Mouse (Mus musculus): ENCODE measurements around the gene Ssr1. TPM values are rescaled to one million over a fixed set of nuclear protein-coding genes. Genes with fewer than 3 reads are reported as not detected.

Ssr1 gene
- polyA plus RNA-seq, 1 experiment, result 10.5 TPM

DNA sequence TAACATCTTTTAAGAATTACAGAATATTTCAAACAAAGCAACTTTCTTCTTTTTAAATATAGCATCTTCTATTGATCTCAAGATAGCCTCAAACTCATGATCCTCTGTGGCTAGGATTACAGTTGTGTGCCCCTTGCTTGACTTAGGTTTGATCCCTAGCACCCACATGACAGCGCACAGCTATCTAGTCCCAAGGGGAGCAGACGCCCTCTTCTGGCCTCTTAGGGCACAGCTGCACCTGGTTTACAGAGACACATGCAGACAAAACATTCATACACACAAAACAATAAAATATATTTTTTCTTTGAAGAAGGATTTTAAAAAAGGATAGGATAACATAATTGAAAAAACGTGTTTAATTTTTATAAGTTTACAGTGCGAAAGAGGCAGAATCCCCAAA is 31.9 kb upstream of the Ssr1 start:
- WGBS, result 49% methylated on average over 4 of the region's 4 CpGs
- TF ChIP-seq CTCF (conservative IDR thresholded peaks at IDR 0.05; ENCODE audit: insufficient read depth, insufficient read length, low read depth, low read length) (peak; percentile 31; the same call in 1 of the 2 replicates), POLR2A (IDR thresholded peaks at IDR 0.05; ENCODE audit: low read depth, low read length) (no peak)
- no peak overlapping the region for H3K4me3 ChIP-seq (ENCODE audit: insufficient read depth, low read depth, low read length)
- H3K27ac ChIP-seq (ENCODE audit: insufficient read depth, low read depth, low read length), result no peak overlapping the region
- no peaks in the 10 kb centered on the region for H3K36me3 ChIP-seq (ENCODE audit: control insufficient read depth, insufficient read depth, low read length)
- DNase-seq, result peak; percentile 14
- H3K27me3 ChIP-seq (replicated peaks; ENCODE audit: control insufficient read depth, insufficient read depth, low read length), result no peaks in the 10 kb centered on the region
- H3K4me1 ChIP-seq (ENCODE audit: control insufficient read depth, insufficient read depth, low read length), result no peaks in the 10 kb centered on the region

DNA sequence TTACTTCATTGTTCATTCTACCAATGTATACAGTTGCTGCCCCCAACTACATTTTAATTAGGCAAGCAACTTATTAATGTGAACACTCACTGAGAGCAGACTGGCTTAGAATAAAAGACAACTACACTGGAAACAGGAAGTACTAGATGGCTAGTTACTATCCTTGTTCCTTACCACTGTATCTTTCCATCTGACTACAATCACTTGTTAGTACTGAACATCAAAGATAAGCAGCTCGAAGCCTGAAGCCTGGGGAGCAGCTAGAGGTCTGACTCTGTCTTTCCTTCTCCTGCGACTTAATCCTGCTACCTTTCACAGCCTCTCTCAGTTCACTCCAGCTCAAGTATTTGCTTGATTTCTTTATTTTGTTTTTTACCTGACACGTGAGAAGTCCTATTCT is 24.8 kb upstream of the Ssr1 start:
- Histone ChIP-seq H3K27ac (ENCODE audit: insufficient read depth, low read depth, low read length) (no peak overlapping the region), H3K36me3 (ENCODE audit: control insufficient read depth, insufficient read depth, low read length) (no peaks in the 10 kb centered on the region), H3K27me3 (replicated peaks; ENCODE audit: control insufficient read depth, insufficient read depth, low read length) (no peaks in the 10 kb centered on the region), H3K4me3 (ENCODE audit: insufficient read depth, low read depth, low read length) (no peak overlapping the region), H3K4me1 (ENCODE audit: control insufficient read depth, insufficient read depth, low read length) (no peaks in the 10 kb centered on the region)
- 72% methylated on average over 3 of the region's 3 CpGs for WGBS
- TF ChIP-seq CTCF (conservative IDR thresholded peaks at IDR 0.05; ENCODE audit: insufficient read depth, insufficient read length, low read depth, low read length) (no peak), POLR2A (IDR thresholded peaks at IDR 0.05; ENCODE audit: low read depth, low read length) (no peak)
- no peak for DNase-seq

DNA sequence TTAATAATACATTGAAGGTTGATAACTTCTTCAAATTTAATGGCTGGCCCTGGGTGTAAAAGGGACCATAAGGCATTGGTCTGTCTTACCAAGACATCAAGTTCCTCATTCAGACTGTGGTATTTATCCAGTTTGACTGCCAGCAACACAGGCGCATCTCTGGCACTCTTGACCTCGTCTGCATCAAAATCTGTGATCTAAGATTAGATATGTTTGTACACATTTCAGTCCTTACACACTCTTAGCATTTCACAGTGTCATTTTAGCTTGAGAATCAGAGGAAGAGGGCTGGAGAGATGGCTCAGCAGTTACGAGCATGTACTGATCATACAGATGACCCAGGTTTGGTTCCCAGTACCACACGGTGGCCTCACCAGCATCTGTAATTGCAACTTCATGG is 21.6 kb upstream of the Ssr1 start:
- WGBS, result 93% methylated on average over 4 of the region's 4 CpGs
- no peaks in the 10 kb centered on the region for H3K4me1 ChIP-seq (ENCODE audit: control insufficient read depth, insufficient read depth, low read length)
- no peak overlapping the region for H3K27ac ChIP-seq (ENCODE audit: insufficient read depth, low read depth, low read length)
- DNase-seq, result no peak
- H3K36me3 ChIP-seq (ENCODE audit: control insufficient read depth, insufficient read depth, low read length), result no peaks in the 10 kb centered on the region
- H3K4me3 ChIP-seq (ENCODE audit: insufficient read depth, low read depth, low read length), result no peak overlapping the region
- no peak for TF ChIP-seq POLR2A (IDR thresholded peaks at IDR 0.05; ENCODE audit: low read depth, low read length)
- TF ChIP-seq CTCF (conservative IDR thresholded peaks at IDR 0.05; ENCODE audit: insufficient read depth, insufficient read length, low read depth, low read length), result no peak
- no peaks in the 10 kb centered on the region for H3K27me3 ChIP-seq (replicated peaks; ENCODE audit: control insufficient read depth, insufficient read depth, low read length)

DNA sequence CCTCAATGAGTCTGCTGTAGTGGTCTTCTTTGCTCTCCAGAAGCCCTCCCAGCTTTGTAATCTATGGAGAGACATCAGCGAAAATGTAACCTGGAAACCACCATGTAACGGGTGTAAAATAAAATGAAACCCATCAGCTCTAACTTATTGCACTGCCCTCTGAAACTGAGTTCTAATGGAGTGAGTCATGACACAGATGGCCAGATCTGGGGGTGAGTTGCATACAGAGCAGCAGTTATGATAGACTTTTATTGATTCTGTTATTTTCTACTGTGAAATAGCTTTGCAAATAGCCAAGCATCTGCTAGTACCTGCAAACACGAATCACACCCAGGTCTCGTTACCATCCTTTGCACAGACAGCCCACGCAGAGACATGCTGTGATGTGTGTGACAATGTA is 18.4 kb upstream of the Ssr1 start:
- no peak for DNase-seq
- 84% methylated on average over 5 of the region's 5 CpGs for WGBS
- Histone ChIP-seq H3K27me3 (replicated peaks; ENCODE audit: control insufficient read depth, insufficient read depth, low read length) (no peaks in the 10 kb centered on the region), H3K36me3 (ENCODE audit: control insufficient read depth, insufficient read depth, low read length) (no peaks in the 10 kb centered on the region), H3K4me3 (ENCODE audit: insufficient read depth, low read depth, low read length) (no peak overlapping the region), H3K27ac (ENCODE audit: insufficient read depth, low read depth, low read length) (no peak overlapping the region), H3K4me1 (ENCODE audit: control insufficient read depth, insufficient read depth, low read length) (no peaks in the 10 kb centered on the region)
- TF ChIP-seq CTCF (conservative IDR thresholded peaks at IDR 0.05; ENCODE audit: insufficient read depth, insufficient read length, low read depth, low read length) (no peak), POLR2A (IDR thresholded peaks at IDR 0.05; ENCODE audit: low read depth, low read length) (no peak)

DNA sequence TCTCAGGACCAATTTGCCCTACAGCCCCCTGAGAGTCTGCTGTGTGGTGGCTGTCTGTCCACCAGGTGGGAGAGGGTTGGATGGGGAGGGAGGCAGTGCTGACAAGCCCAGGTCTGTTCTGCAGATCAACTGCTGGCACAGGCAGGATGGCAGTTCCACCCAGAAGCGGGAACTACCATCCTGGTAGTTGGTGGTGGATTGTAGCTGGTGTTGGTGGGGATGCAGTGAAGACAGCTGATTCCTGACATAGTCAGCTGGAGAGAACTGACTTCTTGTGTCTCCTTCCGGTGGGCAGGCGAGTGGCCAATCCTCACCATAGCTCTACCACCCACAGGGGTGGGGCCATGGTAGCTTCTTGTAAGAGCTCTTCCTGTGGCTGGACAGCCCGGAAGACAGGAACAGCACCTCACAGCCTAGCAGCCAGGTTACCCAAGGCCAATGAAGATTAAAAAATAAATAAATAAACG is 16.5 kb upstream of the Ssr1 start:
- no peak for TF ChIP-seq CTCF (conservative IDR thresholded peaks at IDR 0.05; ENCODE audit: insufficient read depth, insufficient read length, low read depth, low read length)
- TF ChIP-seq POLR2A (IDR thresholded peaks at IDR 0.05; ENCODE audit: low read depth, low read length), result no peak
- H3K4me1 ChIP-seq (ENCODE audit: control insufficient read depth, insufficient read depth, low read length), result no peaks in the 10 kb centered on the region
- H3K36me3 ChIP-seq (ENCODE audit: control insufficient read depth, insufficient read depth, low read length), result no peaks in the 10 kb centered on the region
- 84% methylated on average over 5 of the region's 5 CpGs for WGBS
- no peak overlapping the region for H3K27ac ChIP-seq (ENCODE audit: insufficient read depth, low read depth, low read length)
- DNase-seq, result no peak
- no peaks in the 10 kb centered on the region for H3K27me3 ChIP-seq (replicated peaks; ENCODE audit: control insufficient read depth, insufficient read depth, low read length)
- no peak overlapping the region for H3K4me3 ChIP-seq (ENCODE audit: insufficient read depth, low read depth, low read length)

DNA sequence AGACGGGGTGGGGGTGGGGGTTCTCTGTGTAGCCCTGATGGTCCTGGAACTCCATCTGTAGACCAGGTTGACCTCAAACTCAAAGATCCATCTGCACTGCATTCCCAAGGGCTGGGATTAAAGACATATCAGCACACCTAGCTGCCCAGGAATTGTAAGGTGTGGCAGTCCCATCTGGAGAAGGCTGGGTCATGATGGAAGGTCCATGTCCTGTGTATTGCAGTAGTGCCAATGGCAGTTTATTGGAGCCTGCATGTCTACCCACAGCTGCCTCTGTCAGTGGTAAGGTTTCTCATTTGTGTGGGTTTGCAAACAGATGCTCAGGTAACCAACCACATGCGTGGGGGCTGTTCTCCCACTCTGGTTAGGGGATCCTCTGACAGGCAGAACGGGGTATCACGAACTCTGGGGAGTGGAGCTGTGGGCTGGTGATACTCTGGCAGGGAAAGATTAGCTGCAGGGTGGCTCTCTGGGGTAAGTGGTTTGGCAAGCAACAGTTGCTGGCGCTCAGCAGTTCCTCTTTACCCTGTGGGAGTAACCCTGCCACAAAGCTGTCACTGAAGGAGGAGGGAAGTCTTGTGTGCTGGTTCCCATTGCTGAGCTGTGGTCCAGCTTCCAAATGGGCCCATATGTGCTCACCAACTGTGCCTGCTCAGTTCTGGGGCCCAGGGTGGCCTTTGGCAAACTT is 15.8 kb upstream of the Ssr1 start:
- TF ChIP-seq POLR2A (IDR thresholded peaks at IDR 0.05; ENCODE audit: low read depth, low read length), result no peak
- TF ChIP-seq CTCF (conservative IDR thresholded peaks at IDR 0.05; ENCODE audit: insufficient read depth, insufficient read length, low read depth, low read length), result no peak
- WGBS, result 76% methylated on average over 5 of the region's 5 CpGs
- Histone ChIP-seq H3K4me3 (ENCODE audit: insufficient read depth, low read depth, low read length) (no peak overlapping the region), H3K27ac (ENCODE audit: insufficient read depth, low read depth, low read length) (no peak overlapping the region), H3K4me1 (ENCODE audit: control insufficient read depth, insufficient read depth, low read length) (no peaks in the 10 kb centered on the region), H3K36me3 (ENCODE audit: control insufficient read depth, insufficient read depth, low read length) (no peaks in the 10 kb centered on the region), H3K27me3 (replicated peaks; ENCODE audit: control insufficient read depth, insufficient read depth, low read length) (no peaks in the 10 kb centered on the region)
- DNase-seq, result peak; percentile 3

DNA sequence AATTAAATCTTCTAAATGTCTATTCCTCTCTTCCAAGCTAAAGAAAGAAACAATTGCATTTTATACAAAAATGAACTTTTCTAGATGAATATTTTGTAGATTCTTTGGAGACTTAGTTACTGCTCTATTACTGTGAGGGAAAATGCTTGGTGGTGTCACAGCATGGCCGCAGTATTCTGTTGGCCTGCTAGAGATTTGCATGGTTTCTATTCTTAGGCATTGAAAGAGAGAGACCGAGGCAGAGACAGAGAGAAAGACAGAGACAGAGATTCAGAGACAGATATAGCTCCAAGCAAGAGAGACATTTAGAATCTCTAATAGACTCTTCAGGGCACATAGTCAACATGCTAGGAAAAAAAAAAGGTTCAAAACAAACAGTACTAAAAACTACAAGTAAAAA is 14.0 kb upstream of the Ssr1 start:
- no peak for DNase-seq
- no peak overlapping the region for H3K27ac ChIP-seq (ENCODE audit: insufficient read depth, low read depth, low read length)
- TF ChIP-seq CTCF (conservative IDR thresholded peaks at IDR 0.05; ENCODE audit: insufficient read depth, insufficient read length, low read depth, low read length) (no peak), POLR2A (IDR thresholded peaks at IDR 0.05; ENCODE audit: low read depth, low read length) (no peak)
- no peaks in the 10 kb centered on the region for H3K36me3 ChIP-seq (ENCODE audit: control insufficient read depth, insufficient read depth, low read length)
- H3K27me3 ChIP-seq (replicated peaks; ENCODE audit: control insufficient read depth, insufficient read depth, low read length), result no peaks in the 10 kb centered on the region
- 97% methylated on average over 2 of the region's 2 CpGs for WGBS
- H3K4me1 ChIP-seq (ENCODE audit: control insufficient read depth, insufficient read depth, low read length), result no peaks in the 10 kb centered on the region
- H3K4me3 ChIP-seq (ENCODE audit: insufficient read depth, low read depth, low read length), result no peak overlapping the region

Data from kidney, adult 2 months (tissue).